Mouse (Mus musculus) thymus, postnatal 14 days (tissue): ENCODE results near the gene Sec14l4.
A peak's percentile ranks its signal among the peaks of the same experiment; 100 is the strongest.

Experiments
- DNase-seq: peaks from one replicate; pipeline ENCODE4 v3.0.0; 2021

Gene Sec14l4

DNA sequence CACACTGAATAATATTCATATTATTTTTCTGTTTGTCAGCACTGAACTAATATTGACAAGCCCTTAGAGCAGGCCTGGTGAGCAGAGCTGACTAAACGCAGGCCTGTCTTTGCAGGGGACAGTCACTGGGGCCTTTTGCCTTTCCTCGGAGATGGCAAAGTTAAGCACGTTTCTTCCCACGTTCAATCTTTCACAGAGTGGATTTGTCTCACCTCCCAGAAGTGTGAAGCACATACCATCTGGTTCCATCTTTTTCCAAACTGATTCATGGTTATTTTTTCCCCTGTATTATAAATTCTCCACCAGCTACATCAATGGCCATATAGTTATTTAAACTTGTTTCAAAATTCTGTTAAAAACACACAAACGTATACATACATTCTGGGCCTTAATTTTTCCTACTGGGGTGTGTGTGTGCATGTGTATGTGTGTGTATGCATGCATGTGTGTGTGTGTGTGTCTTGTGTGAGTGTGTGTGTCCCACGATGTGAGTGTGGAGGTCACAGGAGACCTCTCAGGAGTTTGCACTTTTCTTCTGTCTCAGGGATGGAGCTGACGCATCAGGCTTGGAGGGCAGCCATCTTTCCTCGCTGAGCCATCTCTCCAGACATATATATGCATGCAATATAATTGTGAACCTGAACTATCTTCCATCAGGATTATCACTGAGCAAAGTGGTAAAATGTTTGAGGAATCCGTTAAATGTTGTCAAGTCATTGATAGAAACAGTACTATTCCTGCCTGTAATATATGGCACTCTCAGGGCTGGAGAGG lies 3.5 kb upstream of the Sec14l4 start:
- DNase-seq = no peak

DNA sequence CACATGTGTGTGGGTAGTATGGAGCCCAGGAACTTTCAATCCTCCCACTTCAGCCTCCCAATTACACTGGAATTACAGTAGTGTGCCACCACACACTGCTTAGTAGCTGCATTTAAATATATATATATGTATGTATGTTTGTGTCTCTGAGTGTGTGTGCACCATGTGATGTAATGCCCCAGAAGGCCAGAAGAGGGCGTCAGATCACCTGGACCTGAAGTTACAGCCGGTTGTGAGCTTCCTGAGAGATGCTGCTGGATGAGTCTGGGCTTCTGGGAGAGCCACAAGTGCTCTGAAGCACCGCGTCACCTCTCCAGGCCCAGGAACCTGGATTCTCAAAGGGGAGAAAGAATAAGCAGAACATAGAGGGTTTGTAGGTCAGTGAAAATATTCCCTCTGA lies 1.9 kb upstream of the Sec14l4 start:
- no peak for DNase-seq

DNA sequence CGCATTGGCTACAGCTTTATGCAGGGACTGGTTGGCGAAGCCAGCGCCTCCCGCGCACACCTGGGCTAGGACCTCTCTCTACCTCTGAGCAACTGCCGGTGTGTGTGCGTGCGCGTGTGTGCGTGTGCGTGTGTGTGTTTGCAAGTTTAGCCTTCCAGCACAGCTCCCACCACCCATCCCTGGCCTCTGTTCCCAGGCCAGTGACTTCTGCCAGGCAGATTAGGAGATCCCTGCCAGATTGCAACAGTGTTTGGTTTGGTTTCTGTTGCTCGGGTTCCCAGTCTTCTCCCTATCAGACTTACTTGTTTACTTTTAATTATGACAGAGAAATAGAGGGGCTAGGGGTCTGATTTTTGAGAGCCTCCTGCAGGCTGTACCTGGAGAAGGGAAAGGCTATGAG lies 699 bp downstream of the Sec14l4 start:
- no peak for DNase-seq

GRCm38 (mm10) chr11:4033471-4033870 lies 2.2 kb downstream of the Sec14l4 start:
- DNase-seq = no peak

- DNase-seq = no peak
These were observed 2.9 kb downstream of the Sec14l4 start for GRCm38 (mm10) chr11:4034169-4034568.

- DNase-seq = no peak
These were observed 4.0 kb downstream of the Sec14l4 start for GRCm38 (mm10) chr11:4035116-4035892.

- DNase-seq = no peak
These were observed 4.7 kb downstream of the Sec14l4 start for GRCm38 (mm10) chr11:4035916-4036315.

DNA sequence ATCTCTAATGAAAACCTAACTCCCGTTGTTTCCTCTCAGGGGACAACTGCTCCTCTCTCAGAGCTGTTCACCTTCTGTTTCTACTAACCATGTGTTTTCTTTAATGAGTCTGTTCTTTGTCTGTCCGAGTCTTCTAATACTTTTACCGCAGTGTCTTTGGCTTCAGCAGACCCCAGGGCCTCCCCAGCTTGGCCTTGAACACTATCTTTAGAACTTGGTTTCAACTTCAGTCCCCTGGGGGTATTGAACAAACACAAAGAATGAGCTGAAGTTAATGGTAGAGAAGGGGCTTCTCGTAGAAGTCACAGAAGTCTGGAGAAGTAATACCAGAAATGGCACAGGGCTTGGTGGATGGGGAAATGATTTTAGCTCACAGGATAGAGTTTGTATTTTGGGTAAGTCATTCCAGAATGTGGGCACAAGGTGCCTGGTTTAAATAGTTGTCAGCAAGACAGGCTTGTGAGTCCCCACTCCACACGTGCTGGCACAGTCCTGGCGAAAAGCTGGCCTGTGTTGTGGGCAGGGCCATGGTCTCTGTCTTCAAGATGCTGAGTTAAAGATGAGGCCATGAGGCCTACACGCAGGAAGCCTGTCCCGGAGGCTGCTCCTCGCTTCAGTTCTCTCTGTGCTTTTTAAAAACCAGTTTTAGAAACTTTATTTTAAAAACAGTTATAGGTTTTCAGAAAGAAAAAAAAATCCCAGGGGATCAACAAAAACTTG lies 5.3 kb downstream of the Sec14l4 start:
- DNase-seq = no peak

GRCm38 (mm10) chr11:4039951-4040350 lies 8.7 kb downstream of the Sec14l4 start:
- no peak for DNase-seq

DNA sequence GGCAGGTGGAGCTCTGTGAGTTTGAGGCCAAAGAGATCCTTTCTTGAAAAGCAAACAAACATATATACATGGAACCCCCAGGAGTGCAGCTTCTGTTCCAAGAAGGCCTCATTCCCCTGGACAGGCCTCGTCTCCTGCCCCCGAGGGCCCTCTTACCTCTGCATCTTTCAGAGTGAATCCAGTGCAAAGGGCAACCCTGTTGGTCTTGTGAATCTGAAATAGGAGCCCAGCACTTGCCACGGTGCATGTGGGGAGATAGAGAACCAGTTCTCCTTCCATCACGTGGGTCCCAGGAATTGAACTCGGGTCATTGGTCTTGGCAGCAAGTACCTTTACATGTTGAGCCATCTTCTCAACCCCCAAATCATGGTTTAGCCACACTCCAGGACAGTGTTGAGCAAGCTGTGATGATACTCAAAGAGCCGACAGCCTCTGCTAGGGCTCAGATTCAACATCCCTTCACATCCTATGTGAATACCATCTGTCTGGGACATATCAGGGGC lies 9.9 kb downstream of the Sec14l4 start:
- no peak for DNase-seq

DNA sequence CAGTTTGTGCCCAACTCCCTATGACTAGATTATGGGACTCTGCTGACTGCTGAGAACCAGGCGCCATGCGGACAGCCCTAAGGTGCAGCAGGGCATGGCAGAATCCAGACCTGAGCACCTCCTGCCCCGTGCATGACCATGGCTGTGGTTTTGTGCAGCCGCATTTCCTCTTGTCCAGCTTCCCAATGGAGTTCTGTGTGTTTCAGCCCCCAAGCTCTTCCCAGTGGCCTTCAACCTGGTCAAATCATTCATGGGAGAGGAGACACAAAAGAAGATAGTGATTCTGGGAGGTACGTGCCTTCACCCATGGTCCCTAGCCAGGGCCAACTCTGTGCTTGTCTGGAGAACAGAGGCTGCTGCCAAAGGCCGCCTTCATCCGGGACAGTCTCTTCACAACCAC lies 11.8 kb downstream of the Sec14l4 start:
- DNase-seq = no peak

GRCm38 (mm10) chr11:4046526-4046925 lies 15.3 kb downstream of the Sec14l4 start:
- DNase-seq = no peak

GRCm38 (mm10) chr11:4047766-4048165 lies 16.5 kb downstream of the Sec14l4 start:
- DNase-seq = no peak

- no peak for DNase-seq
These were observed 17.2 kb downstream of the Sec14l4 start for GRCm38 (mm10) chr11:4048438-4048837.

- peak; percentile 66 for DNase-seq
These were observed 22.3 kb downstream of the Sec14l4 start for GRCm38 (mm10) chr11:4053586-4053985.

DNA sequence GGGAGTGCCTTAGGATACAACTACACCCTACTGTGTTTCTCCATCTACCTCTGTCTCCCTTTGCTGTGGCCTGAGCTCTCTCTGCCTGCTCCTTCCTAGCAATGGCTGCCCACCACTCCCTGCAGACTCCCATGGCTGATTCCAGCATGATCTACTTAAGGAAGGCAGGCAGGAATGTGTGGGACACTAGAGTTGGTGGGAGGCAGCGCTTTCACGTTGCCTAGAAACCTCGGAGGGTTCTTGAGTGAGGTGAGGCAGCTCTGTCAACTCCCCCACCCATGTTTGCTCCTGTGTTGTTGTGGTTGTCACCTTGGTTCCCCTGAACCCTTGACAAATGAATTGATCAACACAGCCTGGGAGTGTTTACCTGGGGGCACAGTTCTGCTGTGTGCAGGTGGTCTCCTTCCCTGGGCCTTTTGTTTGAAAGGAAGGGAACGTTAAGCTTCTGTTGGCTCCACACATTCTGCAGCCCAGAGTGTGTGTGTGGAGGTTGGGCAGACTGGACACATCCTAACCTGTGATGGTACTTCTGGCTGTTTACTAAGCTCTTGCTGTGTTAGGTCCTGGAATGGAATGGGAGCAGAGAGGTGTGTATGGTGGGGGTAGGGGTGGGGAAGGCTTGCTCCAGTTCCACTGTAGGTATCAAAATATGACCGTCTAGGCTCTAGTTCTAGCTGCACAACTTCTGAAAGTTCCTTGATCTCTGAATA lies 29.8 kb downstream of the Sec14l4 start:
- DNase-seq = no peak

GRCm38 (mm10) chr11:4062523-4062922 lies 31.3 kb downstream of the Sec14l4 start:
- no peak for DNase-seq

DNA sequence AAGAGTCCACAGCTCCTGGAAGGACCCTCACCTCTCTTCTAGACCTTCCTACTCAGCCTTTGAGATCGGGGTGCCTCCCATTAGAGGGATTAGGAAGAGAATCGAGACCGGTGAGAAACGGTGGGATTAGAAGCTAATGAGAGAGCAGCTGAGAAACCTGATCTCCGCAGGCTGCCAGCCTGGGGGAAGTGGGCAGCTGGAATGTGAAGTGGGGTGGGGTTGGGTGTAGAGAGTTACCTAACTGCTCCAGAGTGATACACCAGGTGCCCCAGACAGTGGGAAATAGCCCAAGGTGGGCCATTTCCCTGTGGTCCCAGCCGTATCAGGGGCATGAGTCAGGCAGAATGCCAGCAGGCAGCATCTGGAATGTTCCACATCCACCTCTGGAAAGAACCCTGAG lies 31.7 kb downstream of the Sec14l4 start:
- no peak for DNase-seq

GRCm38 (mm10) chr11:4064627-4065122 lies 33.4 kb downstream of the Sec14l4 start, which contains the start of gene Sec14l3:
TSS of gene Sec14l3 (plus strand) at chr11:4064841.
- no peak for DNase-seq

GRCm38 (mm10) chr11:4069664-4070063 lies 38.4 kb downstream of the Sec14l4 start:
- DNase-seq = no peak

DNA sequence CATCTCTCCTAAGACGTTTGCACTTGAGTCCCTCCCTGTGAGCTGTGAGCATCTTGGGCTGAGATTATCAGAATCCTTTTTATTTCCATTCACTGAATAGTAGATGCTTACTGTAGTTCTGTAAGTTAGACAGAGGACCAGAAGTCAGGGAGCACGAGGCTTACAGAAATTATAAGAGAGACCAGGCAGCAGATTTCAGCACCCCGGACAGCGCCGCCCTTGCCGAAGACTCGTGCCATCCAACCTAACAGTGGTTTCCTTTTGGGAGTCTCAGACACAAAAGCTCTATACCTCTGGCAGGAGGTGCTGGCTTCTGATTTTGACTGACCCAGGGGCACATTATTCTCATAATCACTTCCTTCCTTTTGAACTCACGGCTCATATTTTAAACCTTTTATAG lies 45.4 kb downstream of the Sec14l4 start:
- DNase-seq = peak; percentile 57

GRCm38 (mm10) chr11:4078267-4078933 lies 47.1 kb downstream of the Sec14l4 start:
- no peak for DNase-seq
